Mouse (Mus musculus) layer of hippocampus, adult 11-12 months (tissue): Measurements from ENCODE around the gene Zfp106.

ENCODE experiments used
- DNase-seq: peaks from one replicate; pipeline ENCODE4 v3.0.0; 2022; ENCODE audit warnings: low spot score

The Zfp106 gene

GRCm38 (mm10) chr2:120556868-120557267 lies 6.8 kb downstream of the Zfp106 start:
- no peak for DNase-seq

- DNase-seq = no peak
These were observed 18.9 kb downstream of the Zfp106 start for GRCm38 (mm10) chr2:120544732-120545131.

- DNase-seq = peak; percentile 91
These were observed 23.9 kb downstream of the Zfp106 start for GRCm38 (mm10) chr2:120539778-120540208.

- DNase-seq = no peak
These were observed 24.3 kb downstream of the Zfp106 start for GRCm38 (mm10) chr2:120539333-120539732.

GRCm38 (mm10) chr2:120531223-120531622 lies 32.4 kb downstream of the Zfp106 start:
- DNase-seq = no peak

- no peak for DNase-seq
These were observed 34.1 kb downstream of the Zfp106 start for GRCm38 (mm10) chr2:120529531-120529930.

- no peak for DNase-seq
These were observed 36.9 kb downstream of the Zfp106 start for GRCm38 (mm10) chr2:120526771-120527170.

- DNase-seq = no peak
These were observed 45.0 kb downstream of the Zfp106 start for GRCm38 (mm10) chr2:120518547-120519210.

GRCm38 (mm10) chr2:120514181-120514580 lies 49.5 kb downstream of the Zfp106 start:
- no peak for DNase-seq

- DNase-seq = no peak
These were observed 59.7 kb downstream of the Zfp106 start for GRCm38 (mm10) chr2:120503992-120504391.

- no peak for DNase-seq
These were observed 60.5 kb downstream of the Zfp106 start for GRCm38 (mm10) chr2:120503094-120503493.

- no peak for DNase-seq
These were observed 61.0 kb downstream of the Zfp106 start for GRCm38 (mm10) chr2:120502605-120502990.

GRCm38 (mm10) chr2:120501931-120502604 lies 61.6 kb downstream of the Zfp106 start:
- DNase-seq = no peak

GRCm38 (mm10) chr2:120501136-120501918 lies 62.3 kb downstream of the Zfp106 start:
- no peak for DNase-seq

- DNase-seq = no peak
These were observed 63.6 kb downstream of the Zfp106 start for GRCm38 (mm10) chr2:120499971-120500471.

- peak; percentile 63 for DNase-seq
These were observed 67.1 kb downstream of the Zfp106 start for GRCm38 (mm10) chr2:120496511-120496910.

GRCm38 (mm10) chr2:120493254-120493653 lies 70.4 kb downstream of the Zfp106 start:
- DNase-seq = no peak

GRCm38 (mm10) chr2:120484241-120484640 lies 79.4 kb downstream of the Zfp106 start:
- no peak for DNase-seq

GRCm38 (mm10) chr2:120482506-120483389 lies 80.9 kb downstream of the Zfp106 start:
- DNase-seq = no peak

GRCm38 (mm10) chr2:120481921-120482320 lies 81.7 kb downstream of the Zfp106 start:
- DNase-seq = no peak

GRCm38 (mm10) chr2:120478600-120478999 lies 85.0 kb downstream of the Zfp106 start:
- DNase-seq = peak; percentile 85
